Mouse (Mus musculus): ENCODE results near the gene Etfrf1.

GRCm38 (mm10) chr6:145246841-145247240 lies 35.9 kb downstream of the Etfrf1 start:
- TF ChIP-seq CTCF (IDR thresholded peaks at IDR 0.05; ENCODE audit: low read depth) (no peak), EP300 (optimal IDR thresholded peaks at IDR 0.05) (no peak)

Measured in stomach, postnatal 0 days (tissue).